Mouse (Mus musculus) CH12.LX (cell line): ENCODE measurements around the gene Cct6b. TPM values are rescaled to one million over a fixed set of nuclear protein-coding genes. Genes with fewer than 3 reads are reported as not detected.
A peak's percentile ranks its signal among the peaks of the same experiment; 100 is the strongest.

Experiments used
- DNase-seq: peaks from one replicate; pipeline ENCODE4 v3.0.0-alpha.2; 2013; ENCODE audit errors: extremely low read depth
- H3K27ac ChIP-seq: 2 replicates; pipeline ENCODE4 v1.5.1; 2012; ENCODE audit warnings: low read depth, mild to moderate bottlenecking, control low read depth, moderate library complexity; ENCODE audit not compliant: insufficient read depth
- H3K27me3 ChIP-seq: replicated peaks from 2 replicates; pipeline ENCODE3; 2012; ENCODE audit warnings: inconsistent platforms
- H3K36me3 ChIP-seq, 2 experiments: replicated peaks in 1 of 2; 2 replicates each; pipeline versions ENCODE3 to v1.6.1; 2012; ENCODE audit warnings: inconsistent platforms in 1 of 2, low read length in 1 of 2, mild to moderate bottlenecking in 1 of 2, mixed read lengths in 1 of 2, moderate library complexity in 1 of 2; ENCODE audit not compliant: control insufficient read depth in 1 of 2, insufficient read depth in 1 of 2
- H3K4me1 ChIP-seq, 2 experiments: 2 replicates each; pipeline ENCODE4 v1.6.1; 2012; ENCODE audit warnings: inconsistent platforms in 1 of 2, moderate library complexity in 1 of 2; ENCODE audit not compliant: insufficient read depth in 2 of 2, control insufficient read depth in 1 of 2
- H3K4me2 ChIP-seq: 2 replicates; pipeline ENCODE4 v1.6.1; 2012; ENCODE audit warnings: low read depth, mild to moderate bottlenecking, control low read depth; ENCODE audit not compliant: poor library complexity, insufficient read depth, severe bottlenecking
- H3K4me3 ChIP-seq, 3 experiments: fragments of 150-350 bp in 1 of 3; sonication (generic) in 1 of 3; replicated peaks in 1 of 3; 2 replicates each; pipeline versions ENCODE3 to v1.5.1; 2011 to 2012; ENCODE audit warnings: low read depth in 2 of 3, low read length in 2 of 3, mild to moderate bottlenecking in 2 of 3, moderate library complexity in 2 of 3, control low read depth in 1 of 3, improper control_type of control experiment in 1 of 3, inconsistent platforms in 1 of 3, mixed read lengths in 1 of 3; ENCODE audit not compliant: poor library complexity in 1 of 3
- H3K79me2 ChIP-seq: replicated peaks from 2 replicates; pipeline ENCODE4 v1.6.1; 2012; ENCODE audit warnings: mild to moderate bottlenecking, moderate library complexity; ENCODE audit not compliant: control insufficient read depth, poor library complexity, insufficient read depth, severe bottlenecking; ENCODE audit errors: extremely low read depth
- H3K9ac ChIP-seq: 2 replicates; pipeline ENCODE4 v1.6.1; 2012; ENCODE audit warnings: low read depth, mild to moderate bottlenecking, control low read depth, moderate library complexity; ENCODE audit not compliant: insufficient read depth
- H3K9me3 ChIP-seq: replicated peaks from 2 replicates; pipeline ENCODE3; 2012; ENCODE audit warnings: low read length, inconsistent platforms, mixed read lengths
- BHLHE40 ChIP-seq: IDR thresholded peaks from 2 replicates; pipeline ENCODE4 v1.6.1; 2011; ENCODE audit warnings: mild to moderate bottlenecking, low read depth, low read length, improper control_type of control experiment
- CHD1 ChIP-seq: IDR thresholded peaks from 2 replicates; pipeline ENCODE4 v1.6.1; 2012; ENCODE audit warnings: low read depth, low read length, improper control_type of control experiment, inconsistent platforms
- CHD2 ChIP-seq: IDR thresholded peaks from 2 replicates; pipeline ENCODE4 v1.6.1; 2011; ENCODE audit warnings: low read length, improper control_type of control experiment
- CTCF ChIP-seq, 2 experiments: IDR thresholded peaks in 1 of 2; conservative IDR thresholded peaks in 1 of 2; 2 replicates each; pipeline ENCODE4 v1.5.1; 2011 to 2012; ENCODE audit warnings: low read depth in 2 of 2, low read length in 2 of 2, improper control_type of control experiment in 1 of 2, inconsistent platforms in 1 of 2, mild to moderate bottlenecking in 1 of 2, moderate library complexity in 1 of 2
- E2F4 ChIP-seq: IDR thresholded peaks from 2 replicates; pipeline ENCODE4 v1.6.1; 2011; ENCODE audit warnings: low read depth, low read length, improper control_type of control experiment; ENCODE audit not compliant: insufficient replicate concordance
- ELF1 ChIP-seq: IDR thresholded peaks from 2 replicates; pipeline ENCODE4 v1.6.1; 2014; ENCODE audit warnings: low read depth, mild to moderate bottlenecking, inconsistent platforms, low read length, improper control_type of control experiment
- EP300 ChIP-seq: IDR thresholded peaks from 2 replicates; pipeline ENCODE4 v1.6.1; 2011; ENCODE audit warnings: low read length, improper control_type of control experiment
- ETS1 ChIP-seq: conservative IDR thresholded peaks from 2 replicates; pipeline ENCODE4 v1.6.1; 2012; ENCODE audit warnings: low read depth, mild to moderate bottlenecking, inconsistent platforms, low read length, improper control_type of control experiment, moderate library complexity
- IRF4 ChIP-seq: IDR thresholded peaks from 2 replicates; pipeline ENCODE4 v1.6.1; 2014; ENCODE audit warnings: low read depth, mild to moderate bottlenecking, inconsistent platforms, low read length, improper control_type of control experiment
- JUN ChIP-seq: IDR thresholded peaks from 2 replicates; pipeline ENCODE4 v1.6.1; 2011; ENCODE audit warnings: low read depth, mild to moderate bottlenecking, low read length, improper control_type of control experiment, moderate library complexity; ENCODE audit not compliant: insufficient read depth
- JUND ChIP-seq: conservative IDR thresholded peaks from 2 replicates; pipeline ENCODE4 v1.6.1; 2011; ENCODE audit warnings: low read depth, low read length, improper control_type of control experiment
- KAT2A ChIP-seq: IDR thresholded peaks from 2 replicates; pipeline ENCODE4 v1.6.1; 2012; ENCODE audit warnings: low read length, improper control_type of control experiment, inconsistent platforms; ENCODE audit not compliant: insufficient replicate concordance
- MAFK ChIP-seq: IDR thresholded peaks from 2 replicates; pipeline ENCODE4 v1.6.1; 2011; ENCODE audit warnings: low read length, improper control_type of control experiment; ENCODE audit not compliant: insufficient replicate concordance
- MAX ChIP-seq: IDR thresholded peaks from 2 replicates; pipeline ENCODE4 v1.6.1; 2011; ENCODE audit warnings: low read length, improper control_type of control experiment
- MEF2A ChIP-seq: IDR thresholded peaks from 2 replicates; pipeline ENCODE4 v1.6.1; 2014; ENCODE audit warnings: low read depth, mild to moderate bottlenecking, inconsistent platforms, low read length, improper control_type of control experiment, borderline replicate concordance
- MXI1 ChIP-seq: IDR thresholded peaks from 2 replicates; pipeline ENCODE4 v1.6.1; 2011; ENCODE audit warnings: mild to moderate bottlenecking, low read depth, low read length, improper control_type of control experiment
- MYC ChIP-seq: IDR thresholded peaks from 2 replicates; pipeline ENCODE4 v1.6.1; 2011; ENCODE audit warnings: low read depth, mild to moderate bottlenecking, improper control_type of control experiment, low read length
- NELFE ChIP-seq: IDR thresholded peaks from 2 replicates; pipeline ENCODE4 v1.6.1; 2011; ENCODE audit warnings: low read depth, low read length, improper control_type of control experiment
- NRF1 ChIP-seq: IDR thresholded peaks from 2 replicates; pipeline ENCODE4 v1.6.1; 2014; ENCODE audit warnings: low read depth, mild to moderate bottlenecking, inconsistent platforms, low read length, improper control_type of control experiment, moderate library complexity
- PAX5 ChIP-seq: IDR thresholded peaks from 2 replicates; pipeline ENCODE4 v1.6.1; 2012; ENCODE audit warnings: low read length, inconsistent platforms, mixed read lengths
- POLR2A ChIP-seq: IDR thresholded peaks from 2 replicates; pipeline ENCODE4 v1.6.1; 2011; ENCODE audit warnings: low read depth, mild to moderate bottlenecking, improper control_type of control experiment, low read length
- POLR2AphosphoS2 ChIP-seq: IDR thresholded peaks from 2 replicates; pipeline ENCODE4 v1.6.1; 2011; ENCODE audit warnings: low read depth, low read length, improper control_type of control experiment
- RAD21 ChIP-seq: IDR thresholded peaks from 2 replicates; pipeline ENCODE4 v1.6.1; 2011; ENCODE audit warnings: low read depth, mild to moderate bottlenecking, low read length, improper control_type of control experiment, moderate library complexity
- SIN3A ChIP-seq: IDR thresholded peaks from 2 replicates; pipeline ENCODE4 v1.6.1; 2012; ENCODE audit warnings: low read length, improper control_type of control experiment, inconsistent platforms
- SMC3 ChIP-seq: IDR thresholded peaks from 2 replicates; pipeline ENCODE4 v1.6.1; 2011; ENCODE audit warnings: low read depth, low read length, improper control_type of control experiment
- TBP ChIP-seq: conservative IDR thresholded peaks from 2 replicates; pipeline ENCODE4 v1.6.1; 2011; ENCODE audit warnings: low read depth, low read length, improper control_type of control experiment
- UBTF ChIP-seq: IDR thresholded peaks from 2 replicates; pipeline ENCODE4 v1.6.1; 2012; ENCODE audit warnings: low read depth, mild to moderate bottlenecking, inconsistent platforms, low read length, improper control_type of control experiment, moderate library complexity
- USF1 ChIP-seq: IDR thresholded peaks from 2 replicates; pipeline ENCODE4 v1.6.1; 2014; ENCODE audit warnings: low read depth, mild to moderate bottlenecking, inconsistent platforms, low read length, improper control_type of control experiment
- ZC3H11A ChIP-seq: IDR thresholded peaks from 2 replicates; pipeline ENCODE4 v1.6.1; 2012; ENCODE audit warnings: low read depth, mild to moderate bottlenecking, inconsistent platforms, low read length, improper control_type of control experiment
- ZMIZ1 ChIP-seq: IDR thresholded peaks from 2 replicates; pipeline ENCODE4 v1.6.1; 2012; ENCODE audit warnings: low read depth, mild to moderate bottlenecking, inconsistent platforms, low read length, improper control_type of control experiment
- ZNF384 ChIP-seq: IDR thresholded peaks from 2 replicates; pipeline ENCODE4 v1.6.1; 2012; ENCODE audit warnings: low read depth, low read length, improper control_type of control experiment, inconsistent platforms
- dilution Hi-C: fragments of 300-500 bp; cut with MboI; formaldehyde crosslinking; loops from 2 replicates; pipeline ENCODE4 v1.14.3; 2020; ENCODE audit warnings: low sequenced_read_pairs; ENCODE audit not compliant: extremely low pct_unique_long_range_greater_than_20kb, extremely low pct_ligation_motif_present
- in situ Hi-C: fragments of 300-500 bp; cut with MboI; formaldehyde crosslinking; loops from 3 replicates; pipeline ENCODE4 v1.14.3; 2019; ENCODE audit warnings: low sequenced_read_pairs, low pct_ligation_motif_present, low pct_unique_long_range_greater_than_20kb, mixed read lengths
- polyA plus RNA-seq: library from polyadenylated mRNA; unstranded; fragments of >175 nt; gene quantifications from 2 replicates; pipeline ENCODE4 v1.2.1, GENCODE M21; 2012; ENCODE audit warnings: low read depth; ENCODE audit not compliant: insufficient read length
- total RNA-seq, 2 experiments: library from RNA; depleted of rRNA; stranded (reverse); fragments of 300-350 nt in 1 of 2; fragments of >200 nt in 1 of 2; gene quantifications; 2 replicates each; pipeline ENCODE4 v1.2.3; 2012 to 2014

The Cct6b gene
- total and polyA plus RNA-seq, 3 experiments: 0.24 to 0.64 (median 0.44) TPM

- dilution Hi-C loops (no loop called here), in situ Hi-C loops (no loop called here)
- Histone ChIP-seq H3K4me1 (peaks cover 0 to 42% of the 10 kb centered on the region in 2 experiments; a peak in 3 of 4 replicates), H3K27ac (no peak overlapping the region), H3K36me3 (peaks cover 31 to 55% of the 10 kb centered on the region in 2 experiments), H3K4me3 (peak overlapping the region; percentile 76 to 98 (median 80)), H3K9me3 (no peaks in the 10 kb centered on the region), H3K4me2 (peak overlapping the region; percentile 52), H3K27me3 (no peaks in the 10 kb centered on the region), H3K9ac (peak overlapping the region; percentile 94), H3K79me2 (peaks cover 33% of the 10 kb centered on the region)
- DNase-seq: no peak
- TF ChIP-seq CHD1: 0 out of 2 replicates have a peak, but pooled peaks have one; percentile 15
- TF ChIP-seq SIN3A: no peak
Observed at GRCm38 (mm10) chr11:82782197-82782596, 18.1 kb upstream of the Cct6b start.

- Histone ChIP-seq H3K9ac (peak within 1 kb of the TSS; percentile 94), H3K36me3 (peaks cover 28 to 55% of the 10 kb centered on the region in 2 experiments), H3K4me1 (peaks cover 0 to 42% of the 10 kb centered on the region in 2 experiments; a peak in 3 of 4 replicates), H3K27me3 (no peaks in the 10 kb centered on the region), H3K79me2 (peaks cover 33% of the 10 kb centered on the region), H3K4me2 (peak within 1 kb of the TSS; percentile 92), H3K9me3 (peaks cover 8% of the 10 kb centered on the region), H3K27ac (peak within 1 kb of the TSS; percentile 65), H3K4me3 (peak within 1 kb of the TSS; percentile 76 to 98 (median 80))
- peak; percentile 96 for DNase-seq
- in situ Hi-C loops (no loop called here), dilution Hi-C loops (no loop called here)
- TF ChIP-seq ELF1: peak; percentile 95
- peak; percentile 100 for TF ChIP-seq SIN3A
- peak; percentile 95 for TF ChIP-seq NELFE
- peak; percentile 100 for TF ChIP-seq MXI1
- peak; percentile 99 for TF ChIP-seq MAX
- no peak for TF ChIP-seq JUN
- peak; percentile 34; the same call in 1 of the 2 replicates for TF ChIP-seq MEF2A
- peak; percentile 49; the same call in 1 of the 2 replicates for TF ChIP-seq CHD2
- no peak for TF ChIP-seq RAD21
- TF ChIP-seq ETS1: no peak; the same call in 1 of the 2 replicates
- peak; percentile 90 for TF ChIP-seq USF1
- TF ChIP-seq UBTF: peak; percentile 62; the same call in 1 of the 2 replicates
- TF ChIP-seq TBP: peak; percentile 82
- no peak for TF ChIP-seq ZNF384
- TF ChIP-seq EP300: peak; percentile 20; the same call in 1 of the 2 replicates
- no peak for TF ChIP-seq CTCF (conservative IDR thresholded peaks at IDR 0.05 in 1 of 2, IDR thresholded peaks at IDR 0.05 in 1 of 2; ENCODE audit: low read depth in 2 of 2, low read length in 2 of 2)
- no peak for TF ChIP-seq E2F4
- no peak for TF ChIP-seq SMC3
- peak; percentile 88; the same call in 1 of the 2 replicates for TF ChIP-seq POLR2AphosphoS2
- peak; percentile 67; the same call in 1 of the 2 replicates for TF ChIP-seq KAT2A
- TF ChIP-seq ZC3H11A: no peak
- TF ChIP-seq IRF4: peak; percentile 46; the same call in 1 of the 2 replicates
- TF ChIP-seq POLR2A: peak; percentile 95
- peak; percentile 92 for TF ChIP-seq NRF1
- TF ChIP-seq JUND: no peak
- no peak for TF ChIP-seq PAX5
- peak; percentile 79 for TF ChIP-seq BHLHE40
- peak; percentile 88 for TF ChIP-seq ZMIZ1
- TF ChIP-seq MAFK: no peak
- TF ChIP-seq MYC: peak; percentile 99
Observed at GRCm38 (mm10) chr11:82780983-82781903, 17.1 kb upstream of the Cct6b start, which contains the start of gene Lig3. TSS of gene Lig3 (plus strand) at chr11:82781108.
